Comparison of ENCODE assay signal across 7 mouse cellular contexts in genomic region chr6:39810612-39811116, GRCm38 (mm10). TPM values are rescaled to one million over a fixed set of nuclear protein-coding genes. Genes with fewer than 3 reads are reported as not detected.
DNase-seq lines count a peak whose midpoint lies in the region; ATAC-seq lines count a peak whose summit lies in the region.

Gene Mrps33, minus strand, starts transcription at chr6:39810988.

- H3K4me3 ChIP-seq in embryonic facial prominence, embryonic 11.5 days (ENCODE audit: low read depth, low read length), result peak within 1 kb of the TSS; percentile 63
- peak within 1 kb of the TSS; percentile 61 for H3K4me3 ChIP-seq in limb, embryonic 11.5 days (ENCODE audit: low read depth, low read length)
- H3K4me3 ChIP-seq in midbrain, embryonic 14.5 days (replicated peaks; ENCODE audit: low read depth, low read length), result peak within 1 kb of the TSS; percentile 62

- under 1% methylated on average over 40 of the region's 40 CpGs for WGBS in embryonic facial prominence, embryonic 11.5 days
- under 1% methylated on average over 40 of the region's 40 CpGs for WGBS in limb, embryonic 11.5 days
- WGBS in midbrain, embryonic 14.5 days, result under 1% methylated on average over 40 of the region's 40 CpGs

- no peaks in the 10 kb centered on the region for H3K4me1 ChIP-seq in embryonic facial prominence, embryonic 11.5 days (ENCODE audit: control insufficient read depth, insufficient read depth, low read length)
- no peaks in the 10 kb centered on the region for H3K4me1 ChIP-seq in limb, embryonic 11.5 days (ENCODE audit: control insufficient read depth, insufficient read depth, low read length)
- peaks cover 7% of the 10 kb centered on the region; the same call in 1 of the 2 replicates for H3K4me1 ChIP-seq in midbrain, embryonic 14.5 days (ENCODE audit: control insufficient read depth, insufficient read depth, low read length)

- H3K27me3 ChIP-seq in embryonic facial prominence, embryonic 11.5 days (ENCODE audit: control insufficient read depth, insufficient read depth, low read length), result no peaks in the 10 kb centered on the region
- no peaks in the 10 kb centered on the region for H3K27me3 ChIP-seq in limb, embryonic 11.5 days (ENCODE audit: control insufficient read depth, insufficient read depth, low read length)
- no peaks in the 10 kb centered on the region for H3K27me3 ChIP-seq in midbrain, embryonic 14.5 days (ENCODE audit: control insufficient read depth, insufficient read depth, low read length)

- peak within 1 kb of the TSS; percentile 72 for H3K4me2 ChIP-seq in embryonic facial prominence, embryonic 11.5 days (ENCODE audit: low read depth, low read length)
- H3K4me2 ChIP-seq in limb, embryonic 11.5 days (ENCODE audit: low read depth, severe bottlenecking), result peak within 1 kb of the TSS; percentile 58
- peak within 1 kb of the TSS; percentile 71 for H3K4me2 ChIP-seq in midbrain, embryonic 14.5 days (ENCODE audit: low read length)

- ATAC-seq in embryonic facial prominence, embryonic 11.5 days (replicated peaks; ENCODE audit: insufficient number of reproducible peaks, low FRiP score, low TSS enrichment, low read depth), result peak; percentile 99
- ATAC-seq in limb, embryonic 11.5 days (ENCODE audit: insufficient number of reproducible peaks, low FRiP score, low TSS enrichment, low read depth), result peak; percentile 99
- ATAC-seq in midbrain, embryonic 14.5 days (ENCODE audit: low FRiP score, low TSS enrichment), result peak; percentile 98

- no peaks in the 10 kb centered on the region for H3K9me3 ChIP-seq in embryonic facial prominence, embryonic 11.5 days (replicated peaks; ENCODE audit: control insufficient read depth, low read length)
- H3K9me3 ChIP-seq in limb, embryonic 11.5 days (ENCODE audit: control insufficient read depth, low read length), result no peaks in the 10 kb centered on the region
- H3K9me3 ChIP-seq in midbrain, embryonic 14.5 days (ENCODE audit: control insufficient read depth, low read length), result no peaks in the 10 kb centered on the region

- no peaks in the 10 kb centered on the region for H3K36me3 ChIP-seq in embryonic facial prominence, embryonic 11.5 days (replicated peaks; ENCODE audit: control insufficient read depth, insufficient read depth, low read depth, low read length)
- H3K36me3 ChIP-seq in limb, embryonic 11.5 days (ENCODE audit: control insufficient read depth, insufficient read depth, low read length), result no peaks in the 10 kb centered on the region
- H3K36me3 ChIP-seq in midbrain, embryonic 14.5 days (ENCODE audit: control insufficient read depth, insufficient read depth, low read length), result no peaks in the 10 kb centered on the region

- peak; percentile 98 for DNase-seq in adrenal gland, postnatal 14 days
- peak; percentile 97 for DNase-seq in embryonic facial prominence, embryonic 11.5 days (ENCODE audit: low spot score)
- peak; percentile 100 for DNase-seq in heart, adult 11 months
- DNase-seq in kidney, adult 18-20 months, result peak; percentile 98
- peak; percentile 99 for DNase-seq in limb, embryonic 11.5 days (ENCODE audit: low spot score)
- peak; percentile 98 for DNase-seq in midbrain, embryonic 14.5 days
- DNase-seq in spleen, adult 18-20 months, result peak; percentile 93 to 97

- peak within 1 kb of the TSS; percentile 77 for H3K9ac ChIP-seq in embryonic facial prominence, embryonic 11.5 days (replicated peaks; ENCODE audit: low read length)
- H3K9ac ChIP-seq in limb, embryonic 11.5 days (ENCODE audit: low read length), result peak within 1 kb of the TSS; percentile 74
- peak within 1 kb of the TSS; percentile 60 for H3K9ac ChIP-seq in midbrain, embryonic 14.5 days (replicated peaks; ENCODE audit: low read length)

- no peak within 1 kb of the TSS for H3K27ac ChIP-seq in embryonic facial prominence, embryonic 11.5 days (replicated peaks; ENCODE audit: low read depth, low read length)
- no peak within 1 kb of the TSS for H3K27ac ChIP-seq in limb, embryonic 11.5 days (replicated peaks; ENCODE audit: low read depth, low read length)
- H3K27ac ChIP-seq in midbrain, embryonic 14.5 days (replicated peaks; ENCODE audit: low read depth, low read length), result peak within 1 kb of the TSS; percentile 67

RNA-seq across cellular contexts. Expression of gene Mrps33, which starts in this region (rescaled TPM):
- 79.0 and 91.7 TPM in 2 replicates for total RNA-seq in adrenal gland, postnatal 14 days (2021)
- 227 and 244 TPM in 2 replicates for polyA plus RNA-seq in embryonic facial prominence, embryonic 11.5 days (2014; fragmentation: Nextera tagmentation; extraction: Ambion mirVana)
- 202 and 208 TPM in 2 replicates for polyA plus RNA-seq in limb, embryonic 11.5 days (2014; fragmentation: Nextera tagmentation; extraction: Ambion mirVana)
- polyA plus RNA-seq in midbrain, embryonic 14.5 days (2014; fragmentation: Nextera tagmentation; extraction: Ambion mirVana), result 192 and 205 TPM in 2 replicates
